Mouse (Mus musculus) testis, postnatal 14 days (tissue): ENCODE data around the gene Prf1.

ENCODE experiments used
- DNase-seq: peaks from one replicate; pipeline ENCODE4 v3.0.0; 2021; ENCODE audit warnings: low spot score

Prf1 gene

DNA sequence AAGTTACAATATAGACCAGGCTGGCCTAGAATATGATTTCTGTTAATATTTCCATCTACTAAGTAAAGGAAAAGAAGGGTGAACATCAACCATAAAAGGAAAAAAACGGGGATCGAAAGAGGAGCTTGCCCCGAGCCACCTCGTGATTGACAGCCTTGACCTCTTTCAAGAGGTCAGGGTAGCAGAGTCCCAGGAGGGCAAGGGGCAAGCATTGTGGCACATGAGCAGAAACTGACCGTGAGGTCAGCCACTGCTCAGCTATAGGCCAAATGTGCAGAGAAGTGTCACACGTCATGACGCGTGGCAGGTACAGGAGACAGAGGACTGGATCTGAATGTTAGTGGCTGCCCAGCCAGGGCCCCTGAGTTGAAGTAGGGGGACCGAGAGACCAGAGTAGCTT lies 42.6 kb downstream of the Prf1 start:
- no peak for DNase-seq

GRCm38 (mm10) chr10:61341045-61341444 lies 43.4 kb downstream of the Prf1 start:
- no peak for DNase-seq

- DNase-seq: peak; percentile 38
Observed at GRCm38 (mm10) chr10:61341557-61341956, 43.9 kb downstream of the Prf1 start.

DNA sequence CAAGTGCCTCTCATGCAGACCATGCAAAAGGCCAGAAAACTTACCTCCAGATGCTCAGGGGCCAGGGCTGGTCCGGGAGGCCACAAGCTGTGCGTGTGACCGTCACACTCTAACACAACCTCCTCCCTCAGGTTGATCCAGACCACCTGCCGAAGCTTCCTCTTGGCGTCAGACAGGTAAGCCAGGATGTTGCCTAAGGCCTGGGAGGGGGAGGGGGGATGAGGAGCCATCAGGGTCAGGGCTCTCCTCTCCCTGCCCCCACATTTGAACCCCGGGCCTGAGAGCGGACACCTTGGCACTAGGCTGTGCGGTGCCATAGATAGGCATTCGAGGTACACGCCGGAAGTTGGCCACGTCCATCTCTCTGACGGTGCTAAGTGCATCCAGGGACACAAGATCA lies 45.1 kb downstream of the Prf1 start:
- DNase-seq: no peak

DNA sequence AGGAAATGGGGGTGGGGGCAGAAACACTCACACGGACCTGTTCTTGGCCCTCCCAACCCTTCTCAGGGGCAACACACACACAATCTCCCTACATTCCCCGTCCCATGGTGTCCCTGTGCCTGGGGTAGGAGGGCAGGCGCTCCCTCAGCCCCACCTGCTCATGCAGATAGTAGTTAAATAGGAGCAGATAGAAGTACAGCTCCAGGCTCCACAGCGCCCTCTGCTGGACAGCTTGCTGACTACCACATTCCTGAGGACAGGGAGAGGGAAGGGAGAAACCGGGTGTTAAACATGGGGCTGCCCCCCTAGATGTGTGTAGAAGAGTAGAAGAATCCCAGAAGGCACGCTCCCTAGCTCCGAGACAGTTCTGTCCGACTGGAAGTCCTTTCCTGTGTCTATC lies 46.3 kb downstream of the Prf1 start:
- DNase-seq: peak; percentile 43

- no peak for DNase-seq
Observed at GRCm38 (mm10) chr10:61345179-61345578, 47.5 kb downstream of the Prf1 start.

DNA sequence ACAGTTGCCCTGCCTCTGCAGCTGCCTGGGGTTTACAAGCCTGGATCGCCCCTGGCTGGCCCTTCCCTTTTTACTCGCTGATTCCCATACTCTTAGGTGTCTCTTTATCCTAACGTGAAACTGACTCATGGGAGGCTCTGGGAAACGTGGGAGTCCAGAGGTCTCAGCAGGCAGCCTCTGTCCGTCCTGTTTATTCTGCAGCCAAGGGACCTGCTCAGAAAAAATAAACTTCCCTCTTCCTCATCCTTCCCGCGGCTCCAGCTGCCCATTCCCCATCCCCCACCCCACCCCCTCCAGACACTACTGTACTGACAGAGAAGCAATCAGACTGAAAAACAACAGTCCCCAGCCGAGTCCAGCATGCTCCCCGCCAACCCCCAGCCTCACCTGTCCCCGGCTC lies 48.7 kb downstream of the Prf1 start:
- DNase-seq: no peak

DNA sequence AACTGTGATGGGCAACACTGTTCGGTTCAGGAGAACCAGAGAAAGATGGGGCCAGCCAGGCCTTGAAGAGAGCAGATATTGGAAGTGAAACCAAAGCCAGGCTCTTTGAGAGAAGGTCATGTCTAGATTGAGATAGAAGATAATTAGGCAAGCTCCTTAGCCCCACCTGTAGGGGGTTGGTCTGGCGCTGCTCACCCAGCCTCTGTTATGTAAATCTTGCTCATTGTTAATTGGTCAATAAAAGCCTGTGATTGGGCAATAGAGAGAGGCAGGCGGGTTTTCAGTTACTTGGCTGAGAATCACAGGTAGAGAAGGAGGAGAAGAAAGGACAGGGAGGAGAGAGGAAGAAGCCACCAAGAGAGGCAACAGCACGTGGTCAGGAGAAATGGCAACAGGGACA lies 53.6 kb downstream of the Prf1 start:
- DNase-seq: no peak
